Mouse (Mus musculus): ENCODE results near the gene Naa16. TPM values are rescaled to one million over a fixed set of nuclear protein-coding genes. Genes with fewer than 3 reads are reported as not detected.
A peak's percentile ranks its signal among the peaks of the same experiment; 100 is the strongest.

The Naa16 gene
- polyA plus RNA-seq, 1 experiment: 2.1 TPM

GRCm38 (mm10) chr14:79304873-79305464 lies 85.6 kb downstream of the Naa16 start:
- no peak overlapping the region for H3K27ac ChIP-seq (ENCODE audit: control insufficient read depth, insufficient read depth, low read depth, low read length)
- peaks cover 15% of the 10 kb centered on the region for H3K4me1 ChIP-seq (ENCODE audit: control insufficient read depth, insufficient read depth, low read length)
- TF ChIP-seq CTCF (IDR thresholded peaks at IDR 0.05; ENCODE audit: control insufficient read depth, insufficient read depth, insufficient replicate concordance, low read depth, low read length) (no peak), POLR2A (IDR thresholded peaks at IDR 0.05; ENCODE audit: control insufficient read depth, low read depth, low read length) (no peak)
- H3K36me3 ChIP-seq (ENCODE audit: control insufficient read depth, insufficient read depth, low read length): no peaks in the 10 kb centered on the region
- no peak overlapping the region for H3K4me3 ChIP-seq (ENCODE audit: control insufficient read depth, low read depth, low read length)
- peaks cover 4% of the 10 kb centered on the region; the same call in 1 of the 2 replicates for H3K27me3 ChIP-seq (ENCODE audit: control insufficient read depth, insufficient read depth, low read length)

GRCm38 (mm10) chr14:79303150-79303549 lies 87.4 kb downstream of the Naa16 start:
- Histone ChIP-seq H3K4me3 (ENCODE audit: control insufficient read depth, low read depth, low read length) (no peak overlapping the region), H3K36me3 (ENCODE audit: control insufficient read depth, insufficient read depth, low read length) (no peaks in the 10 kb centered on the region), H3K27ac (ENCODE audit: control insufficient read depth, insufficient read depth, low read depth, low read length) (no peak overlapping the region), H3K4me1 (ENCODE audit: control insufficient read depth, insufficient read depth, low read length) (peaks cover 18% of the 10 kb centered on the region), H3K27me3 (ENCODE audit: control insufficient read depth, insufficient read depth, low read length) (peaks cover 4% of the 10 kb centered on the region; the same call in 1 of the 2 replicates)
- TF ChIP-seq POLR2A (IDR thresholded peaks at IDR 0.05; ENCODE audit: control insufficient read depth, low read depth, low read length): no peak
- no peak for TF ChIP-seq CTCF (IDR thresholded peaks at IDR 0.05; ENCODE audit: control insufficient read depth, insufficient read depth, insufficient replicate concordance, low read depth, low read length)

- Histone ChIP-seq H3K36me3 (ENCODE audit: control insufficient read depth, insufficient read depth, low read length) (no peaks in the 10 kb centered on the region), H3K4me3 (ENCODE audit: control insufficient read depth, low read depth, low read length) (peak within 1 kb of the TSS; percentile 92), H3K4me1 (ENCODE audit: control insufficient read depth, insufficient read depth, low read length) (peaks cover 18% of the 10 kb centered on the region), H3K27ac (ENCODE audit: control insufficient read depth, insufficient read depth, low read depth, low read length) (peak within 1 kb of the TSS; percentile 47), H3K27me3 (ENCODE audit: control insufficient read depth, insufficient read depth, low read length) (peaks cover 4% of the 10 kb centered on the region; the same call in 1 of the 2 replicates)
- TF ChIP-seq POLR2A (IDR thresholded peaks at IDR 0.05; ENCODE audit: control insufficient read depth, low read depth, low read length): no peak; the same call in 1 of the 2 replicates
- peak; percentile 76 for TF ChIP-seq CTCF (IDR thresholded peaks at IDR 0.05; ENCODE audit: control insufficient read depth, insufficient read depth, insufficient replicate concordance, low read depth, low read length)
Measured at GRCm38 (mm10) chr14:79301466-79301875, 89.1 kb downstream of the Naa16 start, which contains the start of gene Rgcc. Gene Rgcc, minus strand, starts transcription at chr14:79301645.

- Histone ChIP-seq H3K4me1 (ENCODE audit: control insufficient read depth, insufficient read depth, low read length) (peaks cover 18% of the 10 kb centered on the region), H3K36me3 (ENCODE audit: control insufficient read depth, insufficient read depth, low read length) (no peaks in the 10 kb centered on the region), H3K27me3 (ENCODE audit: control insufficient read depth, insufficient read depth, low read length) (peaks cover 4% of the 10 kb centered on the region; the same call in 1 of the 2 replicates), H3K27ac (ENCODE audit: control insufficient read depth, insufficient read depth, low read depth, low read length) (peak overlapping the region; percentile 47), H3K4me3 (ENCODE audit: control insufficient read depth, low read depth, low read length) (peak overlapping the region; percentile 92)
- TF ChIP-seq CTCF (IDR thresholded peaks at IDR 0.05; ENCODE audit: control insufficient read depth, insufficient read depth, insufficient replicate concordance, low read depth, low read length) (no peak), POLR2A (IDR thresholded peaks at IDR 0.05; ENCODE audit: control insufficient read depth, low read depth, low read length) (peak; percentile 33; the same call in 1 of the 2 replicates)
Measured at GRCm38 (mm10) chr14:79300641-79301350, 89.8 kb downstream of the Naa16 start.

- H3K4me3 ChIP-seq (ENCODE audit: control insufficient read depth, low read depth, low read length): peak overlapping the region; percentile 64
- H3K27ac ChIP-seq (ENCODE audit: control insufficient read depth, insufficient read depth, low read depth, low read length): no peak overlapping the region
- H3K4me1 ChIP-seq (ENCODE audit: control insufficient read depth, insufficient read depth, low read length): peaks cover 18% of the 10 kb centered on the region
- TF ChIP-seq POLR2A (IDR thresholded peaks at IDR 0.05; ENCODE audit: control insufficient read depth, low read depth, low read length): no peak
- H3K27me3 ChIP-seq (ENCODE audit: control insufficient read depth, insufficient read depth, low read length): peaks cover 4% of the 10 kb centered on the region; the same call in 1 of the 2 replicates
- no peaks in the 10 kb centered on the region for H3K36me3 ChIP-seq (ENCODE audit: control insufficient read depth, insufficient read depth, low read length)
Measured at GRCm38 (mm10) chr14:79299796-79300195, 90.8 kb downstream of the Naa16 start.

- Histone ChIP-seq H3K4me3 (ENCODE audit: control insufficient read depth, low read depth, low read length) (no peak overlapping the region), H3K27me3 (ENCODE audit: control insufficient read depth, insufficient read depth, low read length) (peaks cover 4% of the 10 kb centered on the region; the same call in 1 of the 2 replicates), H3K27ac (ENCODE audit: control insufficient read depth, insufficient read depth, low read depth, low read length) (no peak overlapping the region), H3K36me3 (ENCODE audit: control insufficient read depth, insufficient read depth, low read length) (no peaks in the 10 kb centered on the region), H3K4me1 (ENCODE audit: control insufficient read depth, insufficient read depth, low read length) (peaks cover 18% of the 10 kb centered on the region)
- TF ChIP-seq POLR2A (IDR thresholded peaks at IDR 0.05; ENCODE audit: control insufficient read depth, low read depth, low read length): no peak
- no peak for TF ChIP-seq CTCF (IDR thresholded peaks at IDR 0.05; ENCODE audit: control insufficient read depth, insufficient read depth, insufficient replicate concordance, low read depth, low read length)
Measured at GRCm38 (mm10) chr14:79299230-79299629, 91.3 kb downstream of the Naa16 start.

GRCm38 (mm10) chr14:79298314-79298992 lies 92.1 kb downstream of the Naa16 start:
- H3K27ac ChIP-seq (ENCODE audit: control insufficient read depth, insufficient read depth, low read depth, low read length): no peak overlapping the region
- peaks cover 18% of the 10 kb centered on the region for H3K4me1 ChIP-seq (ENCODE audit: control insufficient read depth, insufficient read depth, low read length)
- H3K27me3 ChIP-seq (ENCODE audit: control insufficient read depth, insufficient read depth, low read length): peaks cover 4% of the 10 kb centered on the region; the same call in 1 of the 2 replicates
- TF ChIP-seq POLR2A (IDR thresholded peaks at IDR 0.05; ENCODE audit: control insufficient read depth, low read depth, low read length) (no peak), CTCF (IDR thresholded peaks at IDR 0.05; ENCODE audit: control insufficient read depth, insufficient read depth, insufficient replicate concordance, low read depth, low read length) (no peak)
- no peaks in the 10 kb centered on the region for H3K36me3 ChIP-seq (ENCODE audit: control insufficient read depth, insufficient read depth, low read length)
- H3K4me3 ChIP-seq (ENCODE audit: control insufficient read depth, low read depth, low read length): no peak overlapping the region

Measured in testis, adult 2 months (tissue).